Mouse (Mus musculus): ENCODE measurements around the gene Irf1. TPM values are rescaled to one million over a fixed set of nuclear protein-coding genes. Genes with fewer than 3 reads are reported as not detected.
A peak's percentile ranks its signal among the peaks of the same experiment; 100 is the strongest.

Irf1 gene
- polyA plus RNA-seq, 1 experiment from 2014 or later = 76.1 TPM

DNA sequence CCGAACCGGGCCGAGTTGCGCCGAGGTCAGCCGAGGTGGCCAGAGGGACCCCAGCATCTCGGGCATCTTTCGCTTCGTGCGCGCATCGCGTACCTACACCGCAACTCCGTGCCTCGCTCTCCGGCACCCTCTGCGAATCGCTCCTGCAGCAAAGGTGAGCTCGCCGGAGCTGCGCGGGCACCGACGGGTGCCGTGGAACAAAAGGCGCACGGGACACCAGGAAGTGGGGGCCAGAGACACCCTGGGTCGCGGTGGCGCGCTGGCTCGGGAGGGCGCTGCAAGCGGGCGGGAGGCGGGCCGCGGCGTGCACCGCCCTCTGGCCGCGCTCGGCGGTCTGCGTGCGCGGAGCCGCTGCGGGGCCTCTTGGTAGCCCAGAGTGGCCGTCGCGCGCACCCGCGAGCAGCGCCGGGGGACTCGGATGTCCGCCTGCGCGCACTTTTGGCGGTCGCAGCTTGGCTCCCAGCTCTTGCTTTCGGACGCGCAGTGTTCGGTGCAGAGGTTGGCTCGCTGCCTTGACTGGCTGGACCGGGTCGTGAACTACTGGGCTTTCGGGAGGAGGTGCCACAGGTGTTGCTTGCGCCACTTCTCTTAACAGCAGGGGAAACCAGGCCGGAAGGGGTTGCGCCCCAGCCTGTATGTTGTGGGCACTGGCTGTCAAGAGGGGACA, 444 bp downstream of the Irf1 start:
- H3K4me3 ChIP-seq (ENCODE audit: low read depth, low read length) = peak overlapping the region; percentile 91
- H3K27ac ChIP-seq (ENCODE audit: low read depth, low read length) = peak overlapping the region; percentile 97
- H3K9ac ChIP-seq (ENCODE audit: low read depth, low read length) = peak overlapping the region; percentile 92
- H3K36me3 ChIP-seq (ENCODE audit: control insufficient read depth, insufficient read depth) = peaks cover 39% of the 10 kb centered on the region
- TF ChIP-seq CTCF (IDR thresholded peaks at IDR 0.05; ENCODE audit: low read depth) = peak; percentile 59
- H3K4me1 ChIP-seq (replicated peaks; ENCODE audit: control insufficient read depth, insufficient read depth, low read length) = 0 out of 2 replicates have a peak, but pooled peaks cover 3% of the 10 kb centered on the region
- H3K4me2 ChIP-seq (replicated peaks; ENCODE audit: low read depth) = peak overlapping the region; percentile 73
- under 1% methylated on average over 75 of the region's 75 CpGs for WGBS
- ATAC-seq = peak; percentile 79
- H3K9me3 ChIP-seq (ENCODE audit: control insufficient read depth) = no peaks in the 10 kb centered on the region
- H3K27me3 ChIP-seq (replicated peaks; ENCODE audit: control insufficient read depth, insufficient read depth, low read length) = no peaks in the 10 kb centered on the region

DNA sequence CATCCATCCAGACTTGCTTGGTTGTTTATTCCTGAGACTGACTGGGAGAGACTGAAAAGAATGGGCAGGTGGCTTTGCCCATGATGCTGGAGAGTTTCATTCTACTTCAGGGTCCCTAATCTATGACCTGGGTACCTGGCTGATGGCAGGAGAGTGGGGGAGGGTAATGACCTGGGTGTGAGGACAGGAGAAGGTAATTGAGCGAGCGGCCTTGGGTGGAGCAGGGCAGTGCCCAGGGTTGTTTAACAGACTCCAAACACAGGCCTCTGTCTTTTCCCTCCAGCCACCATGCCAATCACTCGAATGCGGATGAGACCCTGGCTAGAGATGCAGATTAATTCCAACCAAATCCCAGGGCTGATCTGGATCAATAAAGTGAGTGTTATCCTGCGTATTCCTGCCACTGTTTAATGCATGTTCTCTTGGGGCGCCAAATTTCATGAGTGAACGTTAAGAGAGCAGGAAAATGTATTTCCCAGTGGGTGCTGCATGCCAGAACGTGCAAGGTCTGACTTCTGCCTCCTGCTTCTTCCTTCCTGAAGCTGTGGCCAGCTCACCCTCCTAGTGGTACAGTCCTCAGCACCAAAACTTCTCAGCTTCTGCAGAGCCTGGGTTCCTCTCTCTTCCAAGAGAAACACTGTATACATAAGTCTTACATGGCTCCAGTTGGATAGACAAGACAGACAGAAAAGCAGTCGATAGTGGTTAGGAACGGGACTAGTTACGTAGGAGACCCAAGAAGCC, 1.4 kb downstream of the Irf1 start:
- no peak for ATAC-seq
- 43% methylated on average over 11 of the region's 11 CpGs for WGBS
- Histone ChIP-seq H3K9me3 (ENCODE audit: control insufficient read depth) (no peaks in the 10 kb centered on the region), H3K4me3 (ENCODE audit: low read depth, low read length) (peak overlapping the region; percentile 91), H3K9ac (ENCODE audit: low read depth, low read length) (peak overlapping the region; percentile 92), H3K27ac (ENCODE audit: low read depth, low read length) (peak overlapping the region; percentile 97; the same call in 1 of the 2 replicates), H3K27me3 (replicated peaks; ENCODE audit: control insufficient read depth, insufficient read depth, low read length) (no peaks in the 10 kb centered on the region), H3K4me1 (replicated peaks; ENCODE audit: control insufficient read depth, insufficient read depth, low read length) (0 out of 2 replicates have a peak, but pooled peaks cover 3% of the 10 kb centered on the region), H3K36me3 (ENCODE audit: control insufficient read depth, insufficient read depth) (peaks cover 49% of the 10 kb centered on the region), H3K4me2 (replicated peaks; ENCODE audit: low read depth) (peak overlapping the region; percentile 73)
- no peak for TF ChIP-seq CTCF (IDR thresholded peaks at IDR 0.05; ENCODE audit: low read depth)

DNA sequence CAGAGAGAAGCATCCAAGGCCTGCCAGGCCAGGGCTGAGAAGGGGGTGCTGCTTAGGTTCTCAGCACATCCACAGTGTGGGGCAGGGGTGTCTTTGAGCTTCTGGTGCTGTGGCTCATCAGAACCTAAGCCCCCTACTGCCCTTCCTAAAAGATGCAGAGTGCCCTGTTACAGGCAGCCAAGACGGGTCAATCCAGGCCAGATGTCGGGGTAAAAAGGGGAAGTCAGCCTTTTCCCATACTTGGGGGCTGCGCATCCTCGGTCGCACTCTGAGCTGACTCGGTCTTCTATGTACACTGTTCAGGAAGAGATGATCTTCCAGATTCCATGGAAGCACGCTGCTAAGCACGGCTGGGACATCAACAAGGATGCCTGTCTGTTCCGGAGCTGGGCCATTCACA, 2.7 kb downstream of the Irf1 start:
- Histone ChIP-seq H3K4me1 (replicated peaks; ENCODE audit: control insufficient read depth, insufficient read depth, low read length) (0 out of 2 replicates have a peak, but pooled peaks cover 3% of the 10 kb centered on the region), H3K4me3 (ENCODE audit: low read depth, low read length) (peak overlapping the region; percentile 17), H3K9ac (ENCODE audit: low read depth, low read length) (peak overlapping the region; percentile 26; the same call in 1 of the 2 replicates), H3K4me2 (replicated peaks; ENCODE audit: low read depth) (peak overlapping the region; percentile 73), H3K27me3 (replicated peaks; ENCODE audit: control insufficient read depth, insufficient read depth, low read length) (no peaks in the 10 kb centered on the region), H3K27ac (ENCODE audit: low read depth, low read length) (no peak overlapping the region; the same call in none of the 2 replicates), H3K9me3 (ENCODE audit: control insufficient read depth) (no peaks in the 10 kb centered on the region), H3K36me3 (ENCODE audit: control insufficient read depth, insufficient read depth) (peaks cover 61% of the 10 kb centered on the region)
- WGBS = 85% methylated on average over 9 of the region's 9 CpGs
- no peak for ATAC-seq
- TF ChIP-seq CTCF (IDR thresholded peaks at IDR 0.05; ENCODE audit: low read depth) = no peak

DNA sequence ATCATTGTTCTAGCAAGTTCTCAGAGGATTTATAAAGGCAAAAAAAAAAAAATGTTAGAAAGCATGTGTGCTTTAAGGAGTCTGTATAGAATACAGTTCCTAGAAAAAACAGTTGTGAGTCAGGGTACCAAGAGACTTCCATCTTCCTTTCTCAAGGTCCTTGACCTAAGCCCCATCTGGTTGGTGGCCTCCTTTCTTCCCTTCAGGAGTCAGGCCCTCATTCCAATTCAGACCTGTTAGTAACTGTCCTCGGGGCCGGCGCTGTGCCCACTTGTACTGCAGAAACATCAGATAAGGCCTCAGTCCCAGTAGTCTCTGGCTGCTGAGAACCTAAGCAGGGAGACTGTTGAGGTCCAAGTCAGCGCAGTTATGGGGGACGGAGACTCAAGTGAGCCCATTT, 3.3 kb downstream of the Irf1 start, which contains the start of gene Gm17334:
TSS of gene Gm17334 (minus strand) at position 101 of the 400 bp plus-strand sequence.
- Histone ChIP-seq H3K36me3 (ENCODE audit: control insufficient read depth, insufficient read depth) (peaks cover 66% of the 10 kb centered on the region), H3K4me2 (replicated peaks; ENCODE audit: low read depth) (peak within 1 kb of the TSS; percentile 73)

DNA sequence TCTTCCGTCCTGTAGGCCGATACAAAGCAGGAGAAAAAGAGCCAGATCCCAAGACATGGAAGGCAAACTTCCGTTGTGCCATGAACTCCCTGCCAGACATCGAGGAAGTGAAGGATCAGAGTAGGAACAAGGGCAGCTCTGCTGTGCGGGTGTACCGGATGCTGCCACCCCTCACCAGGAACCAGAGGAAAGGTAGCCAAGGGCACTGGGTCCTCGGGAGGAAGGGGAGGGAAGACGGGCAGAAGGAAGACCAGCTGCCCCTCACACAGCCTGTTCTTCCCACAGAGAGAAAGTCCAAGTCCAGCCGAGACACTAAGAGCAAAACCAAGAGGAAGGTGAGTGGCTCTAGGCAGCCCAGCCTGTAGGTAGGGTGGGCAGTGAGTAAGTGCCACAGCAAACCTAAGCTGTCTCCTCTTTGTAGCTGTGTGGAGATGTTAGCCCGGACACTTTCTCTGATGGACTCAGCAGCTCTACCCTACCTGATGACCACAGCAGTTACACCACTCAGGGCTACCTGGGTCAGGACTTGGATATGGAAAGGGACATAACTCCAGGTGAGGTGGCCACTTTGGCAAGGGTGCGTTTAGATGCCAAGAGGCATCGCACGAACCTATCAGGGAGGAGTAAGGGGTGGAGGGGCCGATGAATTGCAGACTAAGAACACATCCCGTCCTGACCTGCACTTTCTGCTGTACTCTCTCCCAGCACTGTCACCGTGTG, 4.0 kb downstream of the Irf1 start:
- peak overlapping the region; percentile 41 for H3K27ac ChIP-seq (ENCODE audit: low read depth, low read length)
- WGBS = 86% methylated on average over 16 of the region's 16 CpGs
- no peak for TF ChIP-seq CTCF (IDR thresholded peaks at IDR 0.05; ENCODE audit: low read depth)

More for the DNA sequence above, 3.3 kb downstream of the Irf1 start, which contains the start of gene Gm17334:
- 83% methylated on average over 5 of the region's 5 CpGs for WGBS
- Histone ChIP-seq H3K27me3 (replicated peaks; ENCODE audit: control insufficient read depth, insufficient read depth, low read length) (no peaks in the 10 kb centered on the region), H3K9me3 (ENCODE audit: control insufficient read depth) (no peaks in the 10 kb centered on the region), H3K4me1 (replicated peaks; ENCODE audit: control insufficient read depth, insufficient read depth, low read length) (0 out of 2 replicates have a peak, but pooled peaks cover 3% of the 10 kb centered on the region), H3K4me3 (ENCODE audit: low read depth, low read length) (peak within 1 kb of the TSS; percentile 91), H3K27ac (ENCODE audit: low read depth, low read length) (peak within 1 kb of the TSS; percentile 41), H3K9ac (ENCODE audit: low read depth, low read length) (peak within 1 kb of the TSS; percentile 26; the same call in 1 of the 2 replicates)
- TF ChIP-seq CTCF (IDR thresholded peaks at IDR 0.05; ENCODE audit: low read depth) = no peak
- no peak for ATAC-seq

More for the DNA sequence above, 4.0 kb downstream of the Irf1 start:
- ATAC-seq = no peak
- Histone ChIP-seq H3K27me3 (replicated peaks; ENCODE audit: control insufficient read depth, insufficient read depth, low read length) (no peaks in the 10 kb centered on the region), H3K9ac (ENCODE audit: low read depth, low read length) (no peak overlapping the region), H3K4me1 (replicated peaks; ENCODE audit: control insufficient read depth, insufficient read depth, low read length) (0 out of 2 replicates have a peak, but pooled peaks cover 3% of the 10 kb centered on the region), H3K9me3 (ENCODE audit: control insufficient read depth) (no peaks in the 10 kb centered on the region), H3K4me2 (replicated peaks; ENCODE audit: low read depth) (no peak overlapping the region; the same call in 1 of the 2 replicates), H3K4me3 (ENCODE audit: low read depth, low read length) (no peak overlapping the region), H3K36me3 (ENCODE audit: control insufficient read depth, insufficient read depth) (peaks cover 73% of the 10 kb centered on the region)

Measured in intestine, postnatal 0 days (tissue).